Mouse (Mus musculus) layer of hippocampus, adult 2 months (tissue): ENCODE measurements around the gene Lpo. TPM values are rescaled to one million over a fixed set of nuclear protein-coding genes. Genes with fewer than 3 reads are reported as not detected.

Experiments used
- DNase-seq, 2 experiments: peaks; one replicate each; pipeline ENCODE4 v3.0.0; 2022; ENCODE audit warnings: low spot score in 2 of 2
- H3K27ac ChIP-seq: fragments of 200-600 bp; 2 replicates; pipeline ENCODE4 v1.8.1; 2022
- H3K4me3 ChIP-seq: fragments of 200-600 bp; 2 replicates; pipeline ENCODE4 v1.8.1; 2022; ENCODE audit warnings: mild to moderate bottlenecking
- CTCF ChIP-seq: fragments of 200-600 bp; conservative IDR thresholded peaks from 2 replicates; pipeline ENCODE4 v1.8.1; 2022; ENCODE audit warnings: antibody characterized with exemption, mild to moderate bottlenecking, moderate library complexity
- total RNA-seq, 2 experiments: library from RNA; stranded (reverse); gene quantifications; 2 replicates each; pipeline ENCODE4 v1.2.3; 2021

Lpo gene
- total RNA-seq, 2 experiments from 2014 or later: 0.27 to 0.64 TPM

DNA sequence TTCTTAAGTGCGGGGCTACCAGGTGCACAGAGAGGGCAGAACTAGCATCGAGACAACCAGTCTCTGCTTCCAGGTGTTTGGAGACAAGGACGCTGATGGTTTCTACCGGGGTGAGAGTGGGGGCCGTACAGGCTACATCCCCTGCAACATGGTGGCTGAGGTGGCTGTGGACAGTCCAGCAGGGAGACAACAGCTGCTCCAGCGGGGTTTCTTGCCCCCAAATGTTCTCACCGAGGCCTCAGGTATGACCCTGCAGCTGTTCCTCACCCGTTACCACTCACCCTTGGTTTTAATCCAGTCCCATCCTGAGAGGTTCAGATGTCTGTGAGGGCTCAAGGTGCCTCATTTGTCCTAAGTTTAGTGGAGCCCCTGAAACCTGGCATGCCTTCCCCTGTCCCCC lies 48.0 kb downstream of the Lpo start:
- no peak for TF ChIP-seq CTCF
- no peak for DNase-seq
- Histone ChIP-seq H3K4me3 (no peak overlapping the region), H3K27ac (no peak overlapping the region)

DNA sequence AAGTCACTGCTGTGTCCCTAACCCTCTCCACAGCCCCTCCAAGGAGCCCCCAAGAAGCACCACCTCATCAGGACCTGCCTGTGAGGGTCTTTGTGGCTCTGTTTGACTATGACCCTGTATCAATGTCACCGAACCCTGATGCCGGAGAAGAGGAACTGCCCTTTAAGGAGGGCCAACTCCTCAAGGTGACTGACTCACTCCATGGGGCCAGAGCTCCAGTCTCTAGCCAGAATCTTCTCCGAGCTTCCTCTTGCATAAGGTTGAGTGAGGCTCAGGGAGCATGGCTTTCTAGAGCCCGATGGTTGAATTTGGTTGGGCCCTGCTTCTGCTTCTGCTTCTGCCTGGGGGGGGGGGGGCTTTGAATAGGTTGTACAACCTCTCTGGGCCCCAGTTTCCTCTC lies 48.7 kb downstream of the Lpo start:
- no peak for DNase-seq
- no peak overlapping the region for H3K27ac ChIP-seq
- H3K4me3 ChIP-seq: no peak overlapping the region
- TF ChIP-seq CTCF: no peak

DNA sequence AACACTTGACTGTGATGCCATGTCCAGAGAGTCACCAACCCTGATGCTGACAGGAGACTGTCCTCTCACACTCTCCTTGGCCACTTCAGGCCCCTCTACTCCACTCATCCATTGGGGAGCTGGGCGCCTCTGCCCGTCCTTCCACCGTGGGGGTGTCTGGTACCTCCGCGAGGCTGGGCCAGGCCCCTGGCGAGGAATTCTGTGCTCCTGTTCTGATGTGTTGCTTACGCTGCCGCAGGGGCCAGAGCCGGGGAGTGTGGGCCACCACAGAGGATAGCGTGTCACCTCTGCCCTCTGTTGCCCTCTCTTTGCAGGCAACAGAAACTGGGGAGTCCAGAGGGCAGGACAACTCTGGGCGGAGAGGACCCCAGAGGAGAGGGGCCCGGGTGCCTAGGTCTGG lies 49.2 kb downstream of the Lpo start:
- TF ChIP-seq CTCF: no peak
- no peak overlapping the region; the same call in 1 of the 2 replicates for H3K4me3 ChIP-seq
- DNase-seq: no peak
- H3K27ac ChIP-seq: peak overlapping the region; percentile 68; the same call in 1 of the 2 replicates

DNA sequence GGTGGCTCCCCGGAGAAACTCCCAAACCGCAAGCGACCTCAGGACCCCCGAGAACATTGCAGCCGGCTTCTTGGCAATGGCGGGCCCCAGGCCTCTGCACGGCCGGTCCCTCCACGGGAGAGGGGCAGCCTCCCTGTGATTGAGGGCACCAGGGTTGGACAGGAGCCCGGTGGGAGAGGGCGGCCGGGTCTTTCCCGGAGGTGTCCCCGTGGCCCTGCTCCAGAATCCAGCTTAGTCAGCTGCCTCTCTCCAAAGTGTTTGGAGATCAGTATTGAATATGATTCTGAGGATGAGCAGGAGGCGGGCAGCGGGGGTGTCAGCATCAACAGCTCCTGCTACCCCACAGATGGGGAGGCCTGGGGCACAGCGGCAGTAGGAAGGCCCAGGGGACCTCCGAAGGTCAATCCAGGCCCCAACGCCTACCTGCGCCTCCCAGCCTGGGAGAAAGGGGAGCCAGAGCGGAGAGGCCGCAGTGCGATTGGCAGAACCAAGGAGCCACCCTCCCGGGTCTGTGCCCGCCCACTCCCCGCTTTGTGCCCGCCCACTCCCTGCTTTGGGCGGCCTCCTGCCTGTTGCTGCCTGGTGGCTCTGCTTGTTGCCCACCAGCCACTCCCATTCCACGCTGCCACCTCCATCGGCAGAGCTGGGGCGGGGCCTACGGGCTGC lies 49.9 kb downstream of the Lpo start:
- H3K4me3 ChIP-seq: peak overlapping the region; percentile 44
- no peak for TF ChIP-seq CTCF
- H3K27ac ChIP-seq: peak overlapping the region; percentile 68
- peak in 1 of 2 experiments; percentile 69 for DNase-seq

GRCm38 (mm10) chr11:87772354-87772753 lies 55.7 kb downstream of the Lpo start:
- Histone ChIP-seq H3K4me3 (no peak overlapping the region), H3K27ac (no peak overlapping the region)
- DNase-seq: no peak
- TF ChIP-seq CTCF: no peak

DNA sequence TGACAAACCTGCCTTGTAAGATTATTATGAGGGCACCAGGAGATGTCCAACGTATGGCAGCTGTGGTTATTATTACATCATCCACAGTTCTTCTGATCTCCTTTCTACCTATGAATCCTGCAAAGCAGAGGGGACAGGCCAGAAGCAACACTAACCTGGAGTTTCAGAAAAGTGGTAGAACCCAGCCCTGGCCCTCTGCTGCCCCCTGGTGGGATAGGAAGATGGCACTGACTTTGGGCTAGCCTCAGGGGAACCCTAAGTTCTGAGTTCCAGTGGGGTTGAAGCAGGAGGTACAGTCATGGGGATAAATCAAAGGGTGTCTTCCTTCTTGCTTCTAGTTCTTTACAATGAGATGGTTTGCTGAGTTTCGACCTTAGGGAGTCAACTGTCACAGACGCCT lies 57.1 kb downstream of the Lpo start:
- H3K27ac ChIP-seq: no peak overlapping the region
- peak; percentile 45 to 85 for DNase-seq
- TF ChIP-seq CTCF: peak; percentile 98
- no peak overlapping the region for H3K4me3 ChIP-seq

GRCm38 (mm10) chr11:87768745-87769144 lies 59.3 kb downstream of the Lpo start:
- Histone ChIP-seq H3K27ac (no peak overlapping the region), H3K4me3 (no peak overlapping the region)
- DNase-seq: no peak
- no peak for TF ChIP-seq CTCF

DNA sequence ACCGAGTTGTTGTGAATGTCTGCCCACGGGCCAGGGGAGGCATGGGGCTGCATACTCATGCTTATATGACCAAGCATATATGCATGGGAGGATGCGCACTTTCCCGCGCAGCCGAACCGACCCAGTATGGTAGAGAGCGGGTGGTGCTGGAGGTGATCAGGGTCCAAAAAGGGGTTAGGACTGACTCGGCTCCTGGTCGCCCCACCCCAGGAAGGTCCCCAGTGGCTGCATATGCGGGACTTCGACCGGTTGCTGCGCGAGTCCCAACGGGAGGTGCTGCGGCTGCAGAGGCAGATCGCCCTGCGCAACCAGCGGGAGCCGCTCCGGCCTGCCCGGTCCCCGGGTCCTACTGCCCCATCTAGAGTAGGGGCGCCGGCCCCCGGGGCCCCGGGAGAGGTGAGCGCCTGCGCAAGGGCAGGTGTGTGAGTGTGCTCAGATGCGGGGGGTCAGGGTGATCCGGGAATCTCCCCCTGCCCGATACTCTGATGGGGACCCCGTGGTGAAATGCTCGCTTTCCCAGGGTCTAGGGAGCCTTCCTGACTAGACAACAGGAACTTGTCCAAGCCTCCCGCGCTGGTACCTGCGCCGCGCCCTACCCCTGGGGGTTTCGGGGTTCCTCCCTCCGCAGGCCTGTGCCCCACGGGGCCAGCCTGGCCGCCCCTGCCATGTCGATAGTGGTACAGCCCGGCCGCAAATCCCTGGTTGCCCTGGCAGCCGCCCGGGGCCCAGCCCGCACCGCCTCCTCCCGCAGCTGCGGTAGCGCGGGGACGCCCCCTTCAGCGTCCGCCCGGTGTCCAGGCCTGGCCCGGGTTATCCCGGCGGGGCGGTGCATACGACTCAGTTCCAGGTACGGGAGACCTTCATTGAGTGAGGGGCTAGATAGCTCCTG lies 63.9 kb downstream of the Lpo start:
- no peak for TF ChIP-seq CTCF
- peak overlapping the region; percentile 67 for H3K4me3 ChIP-seq
- peak overlapping the region; percentile 98 for H3K27ac ChIP-seq
- DNase-seq: peak; percentile 52 to 54

DNA sequence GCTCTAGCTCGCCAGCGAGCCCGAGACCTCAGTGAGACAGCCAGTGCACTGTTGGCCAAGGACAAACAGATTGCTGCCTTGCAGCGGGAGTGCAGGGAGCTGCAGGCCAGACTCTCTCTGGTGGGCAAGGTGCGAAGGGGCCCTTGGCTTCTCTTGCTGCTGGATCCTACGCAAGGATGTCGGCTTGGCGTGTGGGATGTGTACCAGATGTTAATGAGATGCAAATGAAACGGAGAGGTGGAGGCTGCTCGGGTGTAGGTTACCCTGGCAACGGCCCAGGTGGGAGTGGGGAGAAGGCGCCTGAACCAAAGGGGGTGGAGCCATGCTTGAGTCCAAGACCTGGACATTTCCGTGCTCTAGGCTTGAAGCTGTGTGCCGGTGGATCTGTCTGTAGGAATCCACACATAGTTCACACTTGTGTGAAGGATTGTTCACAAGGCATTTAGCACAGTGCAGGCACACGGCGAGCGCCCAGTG lies 64.5 kb downstream of the Lpo start:
- Histone ChIP-seq H3K4me3 (peak overlapping the region; percentile 67), H3K27ac (peak overlapping the region; percentile 98)
- DNase-seq: peak; percentile 60 to 67
- TF ChIP-seq CTCF: no peak

- no peak for DNase-seq
- no peak for TF ChIP-seq CTCF
- Histone ChIP-seq H3K4me3 (peak overlapping the region; percentile 67), H3K27ac (peak overlapping the region; percentile 98)
Observed at GRCm38 (mm10) chr11:87762702-87763385, 65.2 kb downstream of the Lpo start.

GRCm38 (mm10) chr11:87761806-87762701 lies 66.0 kb downstream of the Lpo start:
- Histone ChIP-seq H3K4me3 (peak overlapping the region; percentile 67), H3K27ac (peak overlapping the region; percentile 98)
- no peak for TF ChIP-seq CTCF
- no peak for DNase-seq

GRCm38 (mm10) chr11:87761181-87761721 lies 66.8 kb downstream of the Lpo start:
- DNase-seq: no peak
- TF ChIP-seq CTCF: no peak
- Histone ChIP-seq H3K4me3 (peak overlapping the region; percentile 67), H3K27ac (peak overlapping the region; percentile 98)
